Mouse (Mus musculus) testis, adult 2 months (tissue): Measurements from ENCODE around the gene Acbd6. TPM values are rescaled to one million over a fixed set of nuclear protein-coding genes. Genes with fewer than 3 reads are reported as not detected.

Experiments
- H3K27ac ChIP-seq: fragments of 200-500 bp; 2 replicates; pipeline ENCODE4 v1.5.1; 2012; ENCODE audit warnings: low read depth, low read length; ENCODE audit not compliant: control insufficient read depth, insufficient read depth
- H3K27me3 ChIP-seq: fragments of 200-500 bp; 2 replicates; pipeline ENCODE4 v1.6.1; 2012; ENCODE audit warnings: mild to moderate bottlenecking, low read length, moderate library complexity; ENCODE audit not compliant: control insufficient read depth, insufficient read depth
- H3K36me3 ChIP-seq: fragments of 200-500 bp; 2 replicates; pipeline ENCODE4 v1.6.1; 2012; ENCODE audit warnings: mild to moderate bottlenecking, low read length; ENCODE audit not compliant: control insufficient read depth, insufficient read depth
- H3K4me1 ChIP-seq: fragments of 200-500 bp; 2 replicates; pipeline ENCODE4 v1.6.1; 2012; ENCODE audit warnings: low read length; ENCODE audit not compliant: control insufficient read depth, insufficient read depth
- H3K4me3 ChIP-seq: fragments of 200-500 bp; 2 replicates; pipeline ENCODE4 v1.5.1; 2012; ENCODE audit warnings: low read depth, mild to moderate bottlenecking, low read length, moderate library complexity, mixed read lengths; ENCODE audit not compliant: control insufficient read depth
- CTCF ChIP-seq: fragments of 200-500 bp; IDR thresholded peaks from 2 replicates; pipeline ENCODE4 v1.5.1; 2012; ENCODE audit warnings: low read depth, mild to moderate bottlenecking, inconsistent platforms, low read length, moderate library complexity; ENCODE audit not compliant: control insufficient read depth, insufficient read depth, insufficient replicate concordance
- POLR2A ChIP-seq: fragments of 200-500 bp; IDR thresholded peaks from 2 replicates; pipeline ENCODE4 v1.6.1; 2012; ENCODE audit warnings: low read depth, mild to moderate bottlenecking, inconsistent platforms, low read length, moderate library complexity; ENCODE audit not compliant: control insufficient read depth
- polyA plus RNA-seq: library from polyadenylated mRNA; depleted of rRNA; stranded (reverse); fragments of >200 nt; gene quantifications from 2 replicates; pipeline ENCODE4 v1.2.3, GENCODE M21; 2012; rRNA removed

Acbd6 gene
- polyA plus RNA-seq, 1 experiment = 227 TPM

- TF ChIP-seq CTCF (no peak), POLR2A (no peak)
- H3K36me3 ChIP-seq = no peaks in the 10 kb centered on the region
- peaks cover 6% of the 10 kb centered on the region for H3K4me1 ChIP-seq
- H3K4me3 ChIP-seq = no peak overlapping the region
- H3K27ac ChIP-seq = no peak overlapping the region
- H3K27me3 ChIP-seq = no peaks in the 10 kb centered on the region
These were observed 169.9 kb downstream of the Acbd6 start for GRCm38 (mm10) chr1:155727830-155728229.

GRCm38 (mm10) chr1:155729113-155729795 is 171.3 kb downstream of the Acbd6 start:
- TF ChIP-seq POLR2A (no peak), CTCF (no peak)
- Histone ChIP-seq H3K27me3 (no peaks in the 10 kb centered on the region), H3K36me3 (no peaks in the 10 kb centered on the region), H3K4me3 (peak overlapping the region; percentile 10; the same call in 1 of the 2 replicates), H3K27ac (no peak overlapping the region), H3K4me1 (peaks cover 6% of the 10 kb centered on the region)

- Histone ChIP-seq H3K27me3 (no peaks in the 10 kb centered on the region), H3K4me1 (peaks cover 6% of the 10 kb centered on the region), H3K27ac (no peak overlapping the region), H3K36me3 (no peaks in the 10 kb centered on the region), H3K4me3 (no peak overlapping the region)
- TF ChIP-seq POLR2A = no peak
These were observed 173.2 kb downstream of the Acbd6 start for GRCm38 (mm10) chr1:155731156-155731555.

GRCm38 (mm10) chr1:155736096-155736825 is 178.3 kb downstream of the Acbd6 start:
- Histone ChIP-seq H3K27me3 (peaks cover 6% of the 10 kb centered on the region), H3K27ac (no peak overlapping the region), H3K4me3 (no peak overlapping the region), H3K36me3 (no peaks in the 10 kb centered on the region), H3K4me1 (peaks cover 9% of the 10 kb centered on the region; the same call in 1 of the 2 replicates)
- TF ChIP-seq CTCF (no peak), POLR2A (no peak)

- no peak for TF ChIP-seq CTCF
- TF ChIP-seq POLR2A = no peak
- H3K27me3 ChIP-seq = peaks cover 8% of the 10 kb centered on the region
- H3K36me3 ChIP-seq = no peaks in the 10 kb centered on the region
- peaks cover 13% of the 10 kb centered on the region for H3K4me1 ChIP-seq
- H3K4me3 ChIP-seq = no peak overlapping the region
- H3K27ac ChIP-seq = no peak overlapping the region
These were observed 179.3 kb downstream of the Acbd6 start for GRCm38 (mm10) chr1:155737017-155737808.

GRCm38 (mm10) chr1:155737809-155738383 is 180.0 kb downstream of the Acbd6 start:
- Histone ChIP-seq H3K4me1 (peaks cover 16% of the 10 kb centered on the region), H3K4me3 (no peak overlapping the region), H3K36me3 (no peaks in the 10 kb centered on the region), H3K27ac (no peak overlapping the region), H3K27me3 (peaks cover 10% of the 10 kb centered on the region)
- TF ChIP-seq POLR2A = no peak
- no peak for TF ChIP-seq CTCF

Other genes starting within 250 kb of the Acbd6 start
- 29.4 and 33.2 TPM in 2 replicates for gene Xpr1, start 140.7 kb upstream of the Acbd6 start, polyA plus RNA-seq
- 0.07 and 0.16 TPM in 2 replicates for gene Lhx4, start 193.6 kb downstream of the Acbd6 start, polyA plus RNA-seq